Mouse (Mus musculus) hindbrain, embryonic 15.5 days (tissue): ENCODE data around the gene Spata46. TPM values are rescaled to one million over a fixed set of nuclear protein-coding genes. Genes with fewer than 3 reads are reported as not detected.

Experiments
- ATAC-seq: fragments of 200-750 bp; cut with Nextera tagmentation; 2 replicates; pipeline ENCODE4 v1.8.0; 2017; ENCODE audit warnings: low read depth, moderate number of reproducible peaks, moderate TSS enrichment; ENCODE audit not compliant: low FRiP score
- H3K27ac ChIP-seq: fragments of 300-500 bp; sonication (generic); replicated peaks from 2 replicates; pipeline ENCODE4 v1.5.1; 2015; ENCODE audit warnings: mild to moderate bottlenecking, inconsistent platforms
- H3K27me3 ChIP-seq: fragments of 300-500 bp; sonication (generic); 2 replicates; pipeline ENCODE4 v1.6.1; 2015; ENCODE audit warnings: control low read depth, inconsistent platforms
- H3K36me3 ChIP-seq: fragments of 300-500 bp; sonication (generic); 2 replicates; pipeline ENCODE4 v1.6.1; 2015; ENCODE audit warnings: control low read depth, inconsistent platforms
- H3K4me1 ChIP-seq: fragments of 300-500 bp; sonication (generic); replicated peaks from 2 replicates; pipeline ENCODE4 v1.6.1; 2015; ENCODE audit warnings: control low read depth, inconsistent platforms
- H3K4me2 ChIP-seq: fragments of 300-500 bp; sonication (generic); 2 replicates; pipeline ENCODE4 v1.6.1; 2015; ENCODE audit warnings: moderate library complexity, mild to moderate bottlenecking, inconsistent platforms
- H3K4me3 ChIP-seq: fragments of 300-500 bp; sonication (generic); 2 replicates; pipeline ENCODE4 v1.5.1; 2015; ENCODE audit warnings: mild to moderate bottlenecking, inconsistent platforms
- H3K9ac ChIP-seq: fragments of 300-500 bp; sonication (generic); 2 replicates; pipeline ENCODE4 v1.6.1; 2015; ENCODE audit warnings: inconsistent platforms
- H3K9me3 ChIP-seq: fragments of 300-500 bp; sonication (generic); 2 replicates; pipeline ENCODE4 v1.6.1; 2016; ENCODE audit warnings: control low read depth, inconsistent platforms
- WGBS: fragments of 180-500 bp; shearing (Covaris S2); methylation state at CpG from one replicate; pipeline ENCODE4 v1.1.7; 2015; 5-methylcytosine and 5-hydroxymethylcytosine counted together
- polyA plus RNA-seq: library from polyadenylated mRNA; unstranded; fragments of >200 nt; fragmentation: Nextera tagmentation; extraction: Ambion mirVana; gene quantifications from 2 replicates; pipeline ENCODE4 v1.2.1, GENCODE M21; 2015

The Spata46 gene
- polyA plus RNA-seq, 1 experiment from 2014 or later: 0.61 TPM

- Histone ChIP-seq H3K27me3 (no peaks in the 10 kb centered on the region), H3K4me2 (no peak overlapping the region), H3K4me3 (no peak overlapping the region), H3K9ac (no peak overlapping the region), H3K9me3 (no peaks in the 10 kb centered on the region), H3K36me3 (no peaks in the 10 kb centered on the region), H3K4me1 (no peaks in the 10 kb centered on the region), H3K27ac (no peak overlapping the region)
- WGBS: 39% methylated on average over 6 of the region's 6 CpGs
- ATAC-seq: no peak
These were observed 5.5 kb upstream of the Spata46 start for GRCm38 (mm10) chr1:170303103-170303502.

- Histone ChIP-seq H3K4me3 (no peak overlapping the region), H3K9me3 (no peaks in the 10 kb centered on the region), H3K4me1 (no peaks in the 10 kb centered on the region), H3K4me2 (no peak overlapping the region), H3K9ac (no peak overlapping the region), H3K36me3 (no peaks in the 10 kb centered on the region), H3K27me3 (no peaks in the 10 kb centered on the region), H3K27ac (no peak overlapping the region)
- WGBS: 93% methylated on average over 10 of the region's 10 CpGs
- ATAC-seq: no peak
These were observed 3.6 kb upstream of the Spata46 start for GRCm38 (mm10) chr1:170305002-170305401.

DNA sequence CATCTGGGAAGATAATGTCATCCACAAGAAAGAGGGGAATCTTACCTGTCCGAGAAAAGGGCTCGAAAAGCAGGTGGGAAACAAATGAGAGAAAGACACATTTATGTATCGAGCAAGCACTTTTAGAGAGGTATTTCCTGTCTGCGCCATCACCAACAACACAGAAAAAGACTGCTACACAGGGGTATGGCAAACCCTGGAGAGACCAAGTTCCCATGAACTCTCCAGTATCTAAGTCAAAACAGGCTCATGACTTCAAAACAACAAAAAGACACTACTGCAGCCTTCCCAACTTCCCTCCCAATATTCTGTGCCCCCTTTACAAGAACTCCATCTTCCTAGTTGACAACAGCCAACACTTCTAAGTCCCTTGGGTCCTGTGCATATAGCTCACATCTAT, 2.4 kb upstream of the Spata46 start, which contains the start of gene Gm7694:
Gm7694 (minus strand) TSS at position 101 of the 400 bp plus-strand sequence.
- Histone ChIP-seq H3K36me3 (no peaks in the 10 kb centered on the region), H3K4me1 (no peaks in the 10 kb centered on the region), H3K9me3 (no peaks in the 10 kb centered on the region), H3K27me3 (no peaks in the 10 kb centered on the region), H3K4me3 (no peak within 1 kb of the TSS), H3K9ac (no peak within 1 kb of the TSS), H3K4me2 (no peak within 1 kb of the TSS), H3K27ac (no peak within 1 kb of the TSS)
- ATAC-seq: no peak
- 95% methylated on average over 4 of the region's 4 CpGs for WGBS

GRCm38 (mm10) chr1:170311431-170311830, 2.8 kb downstream of the Spata46 start:
- H3K9ac ChIP-seq: no peak overlapping the region
- no peak for ATAC-seq
- no peak overlapping the region for H3K4me2 ChIP-seq
- H3K27me3 ChIP-seq: no peaks in the 10 kb centered on the region
- 74% methylated on average over 6 of the region's 6 CpGs for WGBS
- H3K4me3 ChIP-seq: no peak overlapping the region
- H3K36me3 ChIP-seq: no peaks in the 10 kb centered on the region
- H3K9me3 ChIP-seq: no peaks in the 10 kb centered on the region
- H3K4me1 ChIP-seq: no peaks in the 10 kb centered on the region
- H3K27ac ChIP-seq: no peak overlapping the region

- Histone ChIP-seq H3K4me3 (no peak overlapping the region), H3K36me3 (peaks cover 8% of the 10 kb centered on the region; the same call in 1 of the 2 replicates), H3K4me2 (no peak overlapping the region), H3K9ac (no peak overlapping the region), H3K27me3 (no peaks in the 10 kb centered on the region), H3K9me3 (no peaks in the 10 kb centered on the region), H3K4me1 (no peaks in the 10 kb centered on the region), H3K27ac (no peak overlapping the region)
- ATAC-seq: no peak
- 85% methylated on average over 2 of the region's 2 CpGs for WGBS
These were observed 13.4 kb downstream of the Spata46 start for GRCm38 (mm10) chr1:170322046-170322445.

GRCm38 (mm10) chr1:170323001-170323400, 14.4 kb downstream of the Spata46 start:
- Histone ChIP-seq H3K27me3 (no peaks in the 10 kb centered on the region), H3K27ac (no peak overlapping the region), H3K4me3 (no peak overlapping the region), H3K36me3 (peaks cover 8% of the 10 kb centered on the region; the same call in 1 of the 2 replicates), H3K9ac (no peak overlapping the region), H3K4me2 (no peak overlapping the region), H3K4me1 (no peaks in the 10 kb centered on the region), H3K9me3 (no peaks in the 10 kb centered on the region)
- 90% methylated on average over 10 of the region's 10 CpGs for WGBS
- no peak for ATAC-seq

DNA sequence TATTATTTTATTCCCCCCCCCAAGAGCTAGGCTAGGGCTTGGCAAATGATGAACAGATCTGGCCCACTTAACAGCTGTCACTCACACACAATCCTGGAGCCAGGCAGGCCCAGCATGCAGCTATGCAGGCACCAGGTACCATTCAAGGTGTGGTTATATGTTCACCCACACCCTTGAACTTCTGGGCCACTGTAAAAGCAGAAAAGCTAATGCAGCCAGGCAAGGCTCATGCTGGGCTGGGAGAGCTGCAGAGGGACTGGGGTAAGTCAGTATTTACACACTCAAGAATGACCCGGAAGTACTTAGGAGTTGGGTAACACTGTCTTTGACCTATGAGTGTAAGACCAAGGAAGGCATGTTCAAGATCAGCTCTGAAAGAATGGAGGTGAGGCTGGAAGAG, 15.7 kb downstream of the Spata46 start:
- Histone ChIP-seq H3K4me1 (no peaks in the 10 kb centered on the region), H3K27ac (no peak overlapping the region), H3K9ac (no peak overlapping the region), H3K36me3 (peaks cover 8% of the 10 kb centered on the region; the same call in 1 of the 2 replicates), H3K9me3 (no peaks in the 10 kb centered on the region), H3K27me3 (no peaks in the 10 kb centered on the region), H3K4me2 (no peak overlapping the region), H3K4me3 (no peak overlapping the region)
- ATAC-seq: no peak
- 97% methylated on average over 1 of the region's 1 CpGs for WGBS

GRCm38 (mm10) chr1:170325277-170325676, 16.7 kb downstream of the Spata46 start:
- no peaks in the 10 kb centered on the region for H3K27me3 ChIP-seq
- no peaks in the 10 kb centered on the region for H3K4me1 ChIP-seq
- H3K27ac ChIP-seq: no peak overlapping the region
- H3K9me3 ChIP-seq: no peaks in the 10 kb centered on the region
- no peak for ATAC-seq
- no peak overlapping the region for H3K9ac ChIP-seq
- peaks cover 1% of the 10 kb centered on the region; the same call in 1 of the 2 replicates for H3K36me3 ChIP-seq
- 96% methylated on average over 4 of the region's 4 CpGs for WGBS
- no peak overlapping the region for H3K4me3 ChIP-seq
- H3K4me2 ChIP-seq: no peak overlapping the region

DNA sequence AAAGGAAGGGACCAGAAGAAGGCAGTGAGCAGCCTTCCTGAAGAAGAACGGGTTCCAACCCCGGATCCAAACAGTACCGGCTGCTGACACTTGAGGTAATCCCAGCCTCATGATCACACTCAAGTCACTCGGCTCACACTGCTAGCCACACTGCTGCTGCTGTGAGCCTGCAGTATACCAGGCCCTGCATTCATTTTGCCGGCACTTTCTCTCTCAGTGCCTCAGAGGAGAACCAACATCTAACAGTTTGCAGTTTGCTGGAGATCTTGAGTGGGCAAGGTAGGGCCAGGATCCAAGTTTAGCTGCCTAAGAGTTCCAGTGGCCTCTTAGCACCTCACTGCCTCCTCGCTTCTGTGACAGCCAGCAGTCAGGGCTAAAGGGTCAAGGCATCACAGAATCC, 23.3 kb downstream of the Spata46 start:
- H3K27ac ChIP-seq: no peak overlapping the region
- H3K4me1 ChIP-seq: no peaks in the 10 kb centered on the region
- H3K36me3 ChIP-seq: no peaks in the 10 kb centered on the region
- no peaks in the 10 kb centered on the region for H3K9me3 ChIP-seq
- no peak overlapping the region for H3K4me3 ChIP-seq
- WGBS: 74% methylated on average over 6 of the region's 6 CpGs
- no peak for ATAC-seq
- H3K9ac ChIP-seq: no peak overlapping the region
- no peak overlapping the region for H3K4me2 ChIP-seq
- H3K27me3 ChIP-seq: no peaks in the 10 kb centered on the region

DNA sequence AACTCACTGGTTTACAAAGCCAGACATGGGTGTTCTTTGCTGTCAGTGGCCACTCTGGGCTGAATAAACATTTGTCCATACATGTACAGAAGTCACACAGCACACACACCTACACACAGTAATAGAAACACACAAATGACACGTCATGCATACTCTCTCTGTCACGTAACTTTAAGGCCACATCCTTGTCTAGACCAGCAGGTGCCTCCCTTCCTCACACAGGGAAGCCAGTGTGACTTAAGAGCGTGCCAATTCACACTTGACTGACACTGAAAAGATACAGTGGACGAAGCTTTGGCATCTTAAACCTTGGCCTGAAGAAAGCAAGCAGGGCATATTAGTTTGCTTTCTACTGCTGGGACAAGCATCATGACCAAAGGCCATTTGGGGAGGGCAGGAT, 24.2 kb downstream of the Spata46 start:
- H3K4me3 ChIP-seq: no peak overlapping the region
- H3K4me1 ChIP-seq: no peaks in the 10 kb centered on the region
- no peak for ATAC-seq
- H3K9me3 ChIP-seq: no peaks in the 10 kb centered on the region
- no peak overlapping the region for H3K27ac ChIP-seq
- no peak overlapping the region for H3K9ac ChIP-seq
- 64% methylated on average over 4 of the region's 4 CpGs for WGBS
- no peaks in the 10 kb centered on the region for H3K27me3 ChIP-seq
- H3K4me2 ChIP-seq: no peak overlapping the region
- no peaks in the 10 kb centered on the region for H3K36me3 ChIP-seq

GRCm38 (mm10) chr1:170339943-170340342, 31.3 kb downstream of the Spata46 start:
- Histone ChIP-seq H3K9me3 (no peaks in the 10 kb centered on the region), H3K36me3 (no peaks in the 10 kb centered on the region), H3K4me2 (no peak overlapping the region), H3K27me3 (no peaks in the 10 kb centered on the region), H3K9ac (no peak overlapping the region), H3K4me3 (no peak overlapping the region), H3K4me1 (no peaks in the 10 kb centered on the region), H3K27ac (no peak overlapping the region)
- WGBS: 91% methylated on average over 3 of the region's 3 CpGs
- ATAC-seq: no peak

DNA sequence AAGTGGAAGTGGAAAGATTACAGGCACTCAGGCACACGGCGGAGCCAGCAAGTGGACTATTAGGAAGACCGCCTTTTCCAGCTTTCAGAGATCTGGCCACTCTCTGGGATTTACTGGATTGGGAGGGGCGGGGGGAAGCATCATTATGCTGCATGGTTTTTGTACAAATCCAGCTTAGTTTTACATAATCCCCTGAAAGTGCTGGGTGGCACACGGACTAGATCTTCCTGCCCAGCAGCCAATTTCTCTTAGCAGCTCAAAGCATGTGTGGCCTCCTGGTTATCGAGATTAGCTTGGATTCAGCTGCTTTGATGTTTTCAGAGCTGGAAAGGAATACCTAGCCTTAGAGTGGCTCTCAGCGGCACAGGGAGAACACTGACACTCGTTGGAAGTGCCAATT, 34.5 kb downstream of the Spata46 start:
- WGBS: 88% methylated on average over 8 of the region's 8 CpGs
- Histone ChIP-seq H3K9me3 (no peaks in the 10 kb centered on the region), H3K9ac (no peak overlapping the region), H3K4me3 (no peak overlapping the region), H3K27ac (no peak overlapping the region), H3K4me1 (no peaks in the 10 kb centered on the region), H3K4me2 (no peak overlapping the region), H3K27me3 (no peaks in the 10 kb centered on the region), H3K36me3 (no peaks in the 10 kb centered on the region)
- no peak for ATAC-seq

DNA sequence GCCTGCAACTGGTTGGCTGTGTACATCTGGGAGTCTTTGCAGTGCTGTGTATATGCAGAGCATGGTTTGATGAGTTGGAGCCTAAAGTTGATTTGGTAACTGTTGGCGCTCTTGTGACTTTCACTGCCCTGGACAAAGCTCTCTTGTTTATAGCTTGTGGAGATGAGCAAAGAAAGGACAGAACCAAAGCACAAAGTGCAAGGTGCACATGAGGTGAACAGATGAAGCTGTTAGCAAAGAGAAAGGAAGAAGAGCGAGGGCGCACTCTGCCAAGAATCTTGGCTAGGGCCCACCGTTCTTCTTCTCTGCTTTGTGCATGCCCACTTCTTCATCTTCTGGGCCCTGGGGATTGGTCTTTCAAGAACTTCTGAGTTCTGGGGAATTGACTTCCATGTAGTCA, 35.3 kb downstream of the Spata46 start:
- no peak for ATAC-seq
- Histone ChIP-seq H3K27ac (no peak overlapping the region), H3K9me3 (no peaks in the 10 kb centered on the region), H3K4me2 (no peak overlapping the region), H3K36me3 (no peaks in the 10 kb centered on the region), H3K27me3 (no peaks in the 10 kb centered on the region), H3K9ac (no peak overlapping the region), H3K4me1 (no peaks in the 10 kb centered on the region), H3K4me3 (no peak overlapping the region)
- 91% methylated on average over 4 of the region's 4 CpGs for WGBS
